Mouse (Mus musculus) lung, embryonic 16.5 days (tissue): ENCODE data around the gene Urb2. TPM values are rescaled to one million over a fixed set of nuclear protein-coding genes. Genes with fewer than 3 reads are reported as not detected.

Experiments used
- microRNA counts: library from miRNA; unstranded; fragments of <30 nt; microRNA quantifications from one replicate; lab custom pipeline; 2016
- microRNA-seq: library from miRNA; unstranded; fragments of <30 nt; microRNA quantifications from one replicate; pipeline ENCODE4, GENCODE M21; 2016
- polyA plus RNA-seq: library from polyadenylated mRNA; unstranded; fragments of >200 nt; fragmentation: Nextera tagmentation; extraction: Ambion mirVana; gene quantifications from 2 replicates; pipeline ENCODE4 v1.2.1, GENCODE M21; 2015

Urb2 gene
- polyA plus RNA-seq, 1 experiment from 2014 or later, result 4.6 TPM

MicroRNAs within 50 kb of the gene (microRNA counts, 519-probe panel; counts per million panel counts)
- microRNA mmu-miR-1967 (lab: Ali Mortazavi, UCI), result 1,613 counts per million, percentile 23 among the panel's probes with 10 or more counts

Small RNA genes lying within 50 kb of the gene (microRNA-seq; reads per million reads assigned to microRNA genes)
- not detected for gene Mir1967

Other genes starting within 250 kb of the Urb2 start
- gene Rab4a, start 215.5 kb upstream of the Urb2 start, polyA plus RNA-seq, result 27.4 and 32.2 TPM in 2 replicates
- 4.4 TPM in 2 replicates for gene Ccsap, start 161.3 kb upstream of the Urb2 start, polyA plus RNA-seq
- 90.5 and 322 TPM in 2 replicates for gene Acta1, start 126.8 kb upstream of the Urb2 start, polyA plus RNA-seq
- gene Nup133, start 72.2 kb upstream of the Urb2 start, polyA plus RNA-seq, result 37.7 and 39.5 TPM in 2 replicates
- gene Abcb10, start 38.4 kb upstream of the Urb2 start, polyA plus RNA-seq, result 13.8 and 14.3 TPM in 2 replicates
- 29.3 and 30.9 TPM in 2 replicates for gene Taf5l, start 111 bp upstream of the Urb2 start, polyA plus RNA-seq
- gene Galnt2, start 209.9 kb downstream of the Urb2 start, polyA plus RNA-seq, result 36.8 and 46.4 TPM in 2 replicates